Mouse (Mus musculus) stomach, embryonic 16.5 days (tissue): ENCODE measurements around the gene Nfatc4. TPM values are rescaled to one million over a fixed set of nuclear protein-coding genes. Genes with fewer than 3 reads are reported as not detected.
A peak's percentile ranks its signal among the peaks of the same experiment; 100 is the strongest.

Source experiments
- ATAC-seq: fragments of 200-750 bp; cut with Nextera tagmentation; 2 replicates; pipeline ENCODE4 v1.8.0; 2017; ENCODE audit warnings: moderate number of reproducible peaks, moderate TSS enrichment; ENCODE audit not compliant: insufficient read depth, low FRiP score
- H3K27ac ChIP-seq: fragments of 300-500 bp; sonication (generic); 2 replicates; pipeline ENCODE4 v1.5.1; 2014; ENCODE audit warnings: low read length
- H3K27me3 ChIP-seq: fragments of 300-500 bp; sonication (generic); 2 replicates; pipeline ENCODE4 v1.6.1; 2014; ENCODE audit warnings: low read length, control low read depth, mixed read lengths; ENCODE audit not compliant: control insufficient read depth, insufficient read depth
- H3K36me3 ChIP-seq: fragments of 300-500 bp; sonication (generic); 2 replicates; pipeline ENCODE4 v1.6.1; 2014; ENCODE audit warnings: low read length; ENCODE audit not compliant: control insufficient read depth, insufficient read depth
- H3K4me1 ChIP-seq: fragments of 300-500 bp; sonication (generic); 2 replicates; pipeline ENCODE4 v1.6.1; 2014; ENCODE audit warnings: low read length, control low read depth, mixed read lengths; ENCODE audit not compliant: control insufficient read depth, insufficient read depth
- H3K4me2 ChIP-seq: fragments of 300-500 bp; sonication (generic); 2 replicates; pipeline ENCODE4 v1.6.1; 2014; ENCODE audit warnings: low read depth, low read length, mixed read lengths
- H3K4me3 ChIP-seq: fragments of 300-500 bp; sonication (generic); replicated peaks from 2 replicates; pipeline ENCODE4 v1.5.1; 2014; ENCODE audit warnings: mild to moderate bottlenecking, low read length
- H3K9ac ChIP-seq: fragments of 300-500 bp; sonication (generic); 2 replicates; pipeline ENCODE4 v1.6.1; 2014; ENCODE audit warnings: low read length
- H3K9me3 ChIP-seq: fragments of 300-500 bp; sonication (generic); replicated peaks from 2 replicates; pipeline ENCODE4 v1.6.1; 2016; ENCODE audit warnings: low read length, control low read depth; ENCODE audit not compliant: control insufficient read depth
- WGBS: fragments of 180-500 bp; shearing (Covaris S2); extraction: QIAGEN DNeasy Blood & Tissue Kit; methylation state at CpG from one replicate; pipeline ENCODE4 v1.1.7; 2014; 5-methylcytosine and 5-hydroxymethylcytosine counted together
- polyA plus RNA-seq: library from polyadenylated mRNA; unstranded; fragments of >200 nt; fragmentation: Nextera tagmentation; extraction: Ambion mirVana; gene quantifications from 2 replicates; pipeline ENCODE4 v1.2.1, GENCODE M21; 2015

The Nfatc4 gene
- polyA plus RNA-seq, 1 experiment from 2014 or later: 33.9 TPM

- Histone ChIP-seq H3K4me1 (peaks cover 4% of the 10 kb centered on the region), H3K9ac (peak overlapping the region; percentile 69), H3K9me3 (no peaks in the 10 kb centered on the region), H3K4me2 (peak overlapping the region; percentile 75), H3K27me3 (no peaks in the 10 kb centered on the region), H3K36me3 (no peaks in the 10 kb centered on the region), H3K27ac (peak overlapping the region; percentile 64; the same call in 1 of the 2 replicates), H3K4me3 (peak overlapping the region; percentile 55)
- ATAC-seq: peak; percentile 69; the same call in 1 of the 2 replicates
- 12% methylated on average over 16 of the region's 16 CpGs for WGBS
These were observed 8.1 kb upstream of the Nfatc4 start for GRCm38 (mm10) chr14:55814885-55815284.

GRCm38 (mm10) chr14:55815310-55815751 lies 7.6 kb upstream of the Nfatc4 start:
- H3K27ac ChIP-seq: peak overlapping the region; percentile 64; the same call in 1 of the 2 replicates
- H3K36me3 ChIP-seq: no peaks in the 10 kb centered on the region
- WGBS: 19% methylated on average over 17 of the region's 17 CpGs
- no peaks in the 10 kb centered on the region for H3K9me3 ChIP-seq
- peaks cover 4% of the 10 kb centered on the region for H3K4me1 ChIP-seq
- peak overlapping the region; percentile 75 for H3K4me2 ChIP-seq
- peak; percentile 94 for ATAC-seq
- peak overlapping the region; percentile 55 for H3K4me3 ChIP-seq
- H3K27me3 ChIP-seq: no peaks in the 10 kb centered on the region
- H3K9ac ChIP-seq: peak overlapping the region; percentile 69

- Histone ChIP-seq H3K36me3 (no peaks in the 10 kb centered on the region), H3K27me3 (no peaks in the 10 kb centered on the region), H3K27ac (no peak overlapping the region), H3K9me3 (no peaks in the 10 kb centered on the region), H3K4me1 (peaks cover 6% of the 10 kb centered on the region), H3K9ac (no peak overlapping the region), H3K4me2 (no peak overlapping the region), H3K4me3 (no peak overlapping the region)
- WGBS: 75% methylated on average over 7 of the region's 7 CpGs
- ATAC-seq: no peak
These were observed 3.0 kb upstream of the Nfatc4 start for GRCm38 (mm10) chr14:55819845-55820405.

GRCm38 (mm10) chr14:55820576-55820975 lies 2.4 kb upstream of the Nfatc4 start:
- no peak overlapping the region for H3K27ac ChIP-seq
- no peak overlapping the region for H3K4me2 ChIP-seq
- H3K9ac ChIP-seq: no peak overlapping the region
- no peaks in the 10 kb centered on the region for H3K36me3 ChIP-seq
- 84% methylated on average over 9 of the region's 9 CpGs for WGBS
- H3K27me3 ChIP-seq: no peaks in the 10 kb centered on the region
- ATAC-seq: no peak
- H3K4me3 ChIP-seq: no peak overlapping the region
- H3K9me3 ChIP-seq: no peaks in the 10 kb centered on the region
- peaks cover 3% of the 10 kb centered on the region; the same call in 1 of the 2 replicates for H3K4me1 ChIP-seq

GRCm38 (mm10) chr14:55822435-55822990 lies 431 bp upstream of the Nfatc4 start:
- no peaks in the 10 kb centered on the region for H3K9me3 ChIP-seq
- H3K4me1 ChIP-seq: peaks cover 8% of the 10 kb centered on the region; the same call in 1 of the 2 replicates
- H3K9ac ChIP-seq: peak overlapping the region; percentile 78
- H3K4me2 ChIP-seq: peak overlapping the region; percentile 83
- H3K36me3 ChIP-seq: no peaks in the 10 kb centered on the region
- ATAC-seq: peak; percentile 8; the same call in 1 of the 2 replicates
- peak overlapping the region; percentile 60 for H3K4me3 ChIP-seq
- WGBS: 3% methylated on average over 13 of the region's 13 CpGs
- H3K27me3 ChIP-seq: no peaks in the 10 kb centered on the region
- H3K27ac ChIP-seq: peak overlapping the region; percentile 98

- no peaks in the 10 kb centered on the region for H3K36me3 ChIP-seq
- ATAC-seq: no peak; the same call in 1 of the 2 replicates
- peak overlapping the region; percentile 60 for H3K4me3 ChIP-seq
- peaks cover 16% of the 10 kb centered on the region; the same call in 1 of the 2 replicates for H3K4me1 ChIP-seq
- 3% methylated on average over 10 of the region's 10 CpGs for WGBS
- peak overlapping the region; percentile 98 for H3K27ac ChIP-seq
- no peaks in the 10 kb centered on the region for H3K9me3 ChIP-seq
- H3K4me2 ChIP-seq: peak overlapping the region; percentile 83
- no peaks in the 10 kb centered on the region for H3K27me3 ChIP-seq
- peak overlapping the region; percentile 78 for H3K9ac ChIP-seq
These were observed 1.1 kb downstream of the Nfatc4 start for GRCm38 (mm10) chr14:55824001-55824480.

GRCm38 (mm10) chr14:55824481-55825215 lies 1.7 kb downstream of the Nfatc4 start:
- peaks cover 4% of the 10 kb centered on the region; the same call in 1 of the 2 replicates for H3K36me3 ChIP-seq
- peak overlapping the region; percentile 78 for H3K9ac ChIP-seq
- H3K4me1 ChIP-seq: peaks cover 18% of the 10 kb centered on the region; the same call in 1 of the 2 replicates
- WGBS: 1% methylated on average over 32 of the region's 32 CpGs
- H3K4me3 ChIP-seq: peak overlapping the region; percentile 60
- H3K4me2 ChIP-seq: peak overlapping the region; percentile 83
- H3K9me3 ChIP-seq: no peaks in the 10 kb centered on the region
- H3K27ac ChIP-seq: peak overlapping the region; percentile 98
- ATAC-seq: peak; percentile 35
- H3K27me3 ChIP-seq: no peaks in the 10 kb centered on the region

GRCm38 (mm10) chr14:55825216-55826051 lies 2.5 kb downstream of the Nfatc4 start:
- Histone ChIP-seq H3K4me3 (peak overlapping the region; percentile 60), H3K4me1 (peaks cover 18% of the 10 kb centered on the region; the same call in 1 of the 2 replicates), H3K36me3 (peaks cover 4% of the 10 kb centered on the region), H3K9ac (peak overlapping the region; percentile 78), H3K4me2 (peak overlapping the region; percentile 83), H3K9me3 (no peaks in the 10 kb centered on the region), H3K27ac (peak overlapping the region; percentile 98), H3K27me3 (no peaks in the 10 kb centered on the region)
- 3% methylated on average over 22 of the region's 37 CpGs for WGBS
- no peak for ATAC-seq
